Mouse (Mus musculus) forebrain, embryonic 16.5 days (tissue): Measurements from ENCODE around the gene Olfr1392. TPM values are rescaled to one million over a fixed set of nuclear protein-coding genes. Genes with fewer than 3 reads are reported as not detected.
A peak's percentile ranks its signal among the peaks of the same experiment; 100 is the strongest.

Experiments used
- ATAC-seq: fragments of 200-750 bp; cut with Nextera tagmentation; 2 replicates; pipeline ENCODE4 v1.8.0; 2017; ENCODE audit warnings: mild to moderate bottlenecking, moderate library complexity
- H3K27ac ChIP-seq: fragments of 300-500 bp; sonication (generic); 2 replicates; pipeline ENCODE4 v1.5.1; 2014; ENCODE audit warnings: low read length, control low read depth
- H3K27me3 ChIP-seq: fragments of 300-500 bp; sonication (generic); replicated peaks from 2 replicates; pipeline ENCODE4 v1.6.1; 2014; ENCODE audit warnings: low read length; ENCODE audit not compliant: control insufficient read depth, insufficient read depth
- H3K36me3 ChIP-seq: fragments of 300-500 bp; sonication (generic); 2 replicates; pipeline ENCODE4 v1.6.1; 2014; ENCODE audit not compliant: control insufficient read depth, insufficient read depth
- H3K4me1 ChIP-seq: fragments of 300-500 bp; sonication (generic); replicated peaks from 2 replicates; pipeline ENCODE4 v1.6.1; 2014; ENCODE audit warnings: low read length; ENCODE audit not compliant: control insufficient read depth, insufficient read depth
- H3K4me2 ChIP-seq: fragments of 300-500 bp; sonication (generic); 2 replicates; pipeline ENCODE4 v1.6.1; 2014; ENCODE audit warnings: mild to moderate bottlenecking, low read length, control low read depth
- H3K4me3 ChIP-seq: fragments of 300-500 bp; sonication (generic); replicated peaks from 2 replicates; pipeline ENCODE4 v1.5.1; 2014; ENCODE audit warnings: mild to moderate bottlenecking, low read length, control low read depth
- H3K9ac ChIP-seq: fragments of 300-500 bp; sonication (generic); replicated peaks from 2 replicates; pipeline ENCODE4 v1.6.1; 2014; ENCODE audit warnings: low read depth, low read length, control low read depth
- H3K9me3 ChIP-seq: fragments of 300-500 bp; sonication (generic); 2 replicates; pipeline ENCODE4 v1.6.1; 2016; ENCODE audit warnings: low read length; ENCODE audit not compliant: control insufficient read depth
- WGBS: fragments of 180-500 bp; shearing (Covaris S2); extraction: QIAGEN DNeasy Blood & Tissue Kit; methylation state at CpG from one replicate; pipeline ENCODE4 v1.1.7; 2014; 5-methylcytosine and 5-hydroxymethylcytosine counted together
- polyA plus RNA-seq: library from polyadenylated mRNA; unstranded; fragments of >200 nt; fragmentation: Nextera tagmentation; extraction: Ambion mirVana; gene quantifications from 2 replicates; pipeline ENCODE4 v1.2.1, GENCODE M21; 2015

The Olfr1392 gene
- polyA plus RNA-seq, 1 experiment from 2014 or later, result not detected

GRCm38 (mm10) chr11:49244595-49244930 lies 40.5 kb upstream of the Olfr1392 start:
- no peaks in the 10 kb centered on the region for H3K36me3 ChIP-seq
- no peaks in the 10 kb centered on the region for H3K9me3 ChIP-seq
- peaks cover 17% of the 10 kb centered on the region for H3K4me1 ChIP-seq
- H3K9ac ChIP-seq, result peak overlapping the region; percentile 84
- H3K27me3 ChIP-seq, result no peaks in the 10 kb centered on the region
- peak overlapping the region; percentile 75 for H3K4me3 ChIP-seq
- H3K4me2 ChIP-seq, result peak overlapping the region; percentile 74
- no peak for ATAC-seq
- H3K27ac ChIP-seq, result peak overlapping the region; percentile 25
- WGBS, result 0% methylated on average over 4 of the region's 4 CpGs

GRCm38 (mm10) chr11:49245176-49245575 lies 39.9 kb upstream of the Olfr1392 start:
- H3K9ac ChIP-seq, result no peak overlapping the region
- H3K4me3 ChIP-seq, result no peak overlapping the region
- H3K27ac ChIP-seq, result no peak overlapping the region
- no peaks in the 10 kb centered on the region for H3K27me3 ChIP-seq
- H3K4me2 ChIP-seq, result peak overlapping the region; percentile 74
- no peaks in the 10 kb centered on the region for H3K9me3 ChIP-seq
- 14% methylated on average over 7 of the region's 7 CpGs for WGBS
- ATAC-seq, result no peak
- H3K4me1 ChIP-seq, result peaks cover 19% of the 10 kb centered on the region
- no peaks in the 10 kb centered on the region for H3K36me3 ChIP-seq

- 35% methylated on average over 12 of the region's 12 CpGs for WGBS
- no peak for ATAC-seq
- Histone ChIP-seq H3K4me3 (no peak overlapping the region), H3K36me3 (no peaks in the 10 kb centered on the region), H3K27me3 (no peaks in the 10 kb centered on the region), H3K27ac (no peak overlapping the region), H3K4me1 (peaks cover 25% of the 10 kb centered on the region), H3K9me3 (no peaks in the 10 kb centered on the region), H3K4me2 (peak overlapping the region; percentile 74; the same call in 1 of the 2 replicates), H3K9ac (no peak overlapping the region)
Measured at GRCm38 (mm10) chr11:49245634-49246415, 39.3 kb upstream of the Olfr1392 start.

GRCm38 (mm10) chr11:49246523-49246922 lies 38.6 kb upstream of the Olfr1392 start:
- no peak for ATAC-seq
- 91% methylated on average over 4 of the region's 4 CpGs for WGBS

GRCm38 (mm10) chr11:49247255-49247654 lies 37.8 kb upstream of the Olfr1392 start:
- no peak for ATAC-seq
- 76% methylated on average over 2 of the region's 2 CpGs for WGBS
- Histone ChIP-seq H3K9ac (no peak overlapping the region), H3K27ac (no peak overlapping the region), H3K4me2 (no peak overlapping the region), H3K4me1 (peaks cover 31% of the 10 kb centered on the region), H3K4me3 (no peak overlapping the region), H3K9me3 (no peaks in the 10 kb centered on the region), H3K36me3 (no peaks in the 10 kb centered on the region), H3K27me3 (no peaks in the 10 kb centered on the region)

More at GRCm38 (mm10) chr11:49246523-49246922, 38.6 kb upstream of the Olfr1392 start:
- Histone ChIP-seq H3K4me3 (no peak overlapping the region), H3K4me2 (no peak overlapping the region), H3K36me3 (no peaks in the 10 kb centered on the region), H3K9me3 (no peaks in the 10 kb centered on the region), H3K27me3 (no peaks in the 10 kb centered on the region), H3K9ac (no peak overlapping the region), H3K4me1 (peaks cover 31% of the 10 kb centered on the region), H3K27ac (no peak overlapping the region)

- Histone ChIP-seq H3K27me3 (no peaks in the 10 kb centered on the region), H3K4me3 (no peak overlapping the region), H3K9me3 (no peaks in the 10 kb centered on the region), H3K9ac (no peak overlapping the region), H3K27ac (no peak overlapping the region), H3K4me2 (no peak overlapping the region), H3K36me3 (no peaks in the 10 kb centered on the region), H3K4me1 (peaks cover 27% of the 10 kb centered on the region)
- 59% methylated on average over 6 of the region's 6 CpGs for WGBS
- ATAC-seq, result no peak
Measured at GRCm38 (mm10) chr11:49248226-49248973, 36.7 kb upstream of the Olfr1392 start.

GRCm38 (mm10) chr11:49248974-49249700 lies 35.9 kb upstream of the Olfr1392 start:
- Histone ChIP-seq H3K27ac (no peak overlapping the region), H3K9me3 (no peaks in the 10 kb centered on the region), H3K36me3 (no peaks in the 10 kb centered on the region), H3K4me2 (no peak overlapping the region), H3K4me1 (peaks cover 26% of the 10 kb centered on the region), H3K9ac (no peak overlapping the region), H3K4me3 (no peak overlapping the region), H3K27me3 (no peaks in the 10 kb centered on the region)
- no peak for ATAC-seq
- 71% methylated on average over 6 of the region's 6 CpGs for WGBS

- 29% methylated on average over 10 of the region's 10 CpGs for WGBS
- no peak; the same call in 1 of the 2 replicates for ATAC-seq
- H3K9me3 ChIP-seq, result no peaks in the 10 kb centered on the region
Measured at GRCm38 (mm10) chr11:49249811-49250421, 35.2 kb upstream of the Olfr1392 start.

More at GRCm38 (mm10) chr11:49249811-49250421, 35.2 kb upstream of the Olfr1392 start:
- peak overlapping the region; percentile 84 for H3K9ac ChIP-seq
- peaks cover 23% of the 10 kb centered on the region for H3K4me1 ChIP-seq
- no peaks in the 10 kb centered on the region for H3K36me3 ChIP-seq
- H3K27ac ChIP-seq, result no peak overlapping the region
- H3K27me3 ChIP-seq, result no peaks in the 10 kb centered on the region
- peak overlapping the region; percentile 64 for H3K4me3 ChIP-seq
- H3K4me2 ChIP-seq, result peak overlapping the region; percentile 76
